Mouse (Mus musculus): ENCODE results near the gene Cysrt1.
A peak's percentile ranks its signal among the peaks of the same experiment; 100 is the strongest.
"Not testable (repeated sequence)": the region's sequence is repeated elsewhere in the genome, so short reads cannot be mapped to it uniquely, and the experiment has no call there.

The Cysrt1 gene

DNA sequence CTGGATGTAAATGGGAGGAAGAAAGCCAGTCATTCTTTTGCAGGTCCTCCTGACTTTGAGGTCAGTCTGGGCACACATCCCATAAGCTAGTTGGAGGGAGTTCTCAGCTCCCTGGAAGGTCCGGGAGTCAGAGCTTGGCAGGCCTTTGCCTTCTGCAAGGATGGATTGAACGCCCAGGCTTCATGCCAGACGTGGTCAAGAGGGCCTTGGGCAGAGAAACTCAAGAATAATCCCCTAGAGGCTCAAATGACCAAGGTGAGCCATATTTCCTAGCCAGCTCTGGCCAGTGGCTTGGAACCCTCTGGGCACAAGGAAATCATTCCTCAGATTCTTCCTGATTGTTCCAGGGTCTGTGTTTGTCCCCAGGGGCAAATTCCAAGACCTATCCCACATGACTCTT, 22.6 kb upstream of the Cysrt1 start:
- no peak for DNase-seq (ENCODE audit: low spot score in 2 of 2)

DNA sequence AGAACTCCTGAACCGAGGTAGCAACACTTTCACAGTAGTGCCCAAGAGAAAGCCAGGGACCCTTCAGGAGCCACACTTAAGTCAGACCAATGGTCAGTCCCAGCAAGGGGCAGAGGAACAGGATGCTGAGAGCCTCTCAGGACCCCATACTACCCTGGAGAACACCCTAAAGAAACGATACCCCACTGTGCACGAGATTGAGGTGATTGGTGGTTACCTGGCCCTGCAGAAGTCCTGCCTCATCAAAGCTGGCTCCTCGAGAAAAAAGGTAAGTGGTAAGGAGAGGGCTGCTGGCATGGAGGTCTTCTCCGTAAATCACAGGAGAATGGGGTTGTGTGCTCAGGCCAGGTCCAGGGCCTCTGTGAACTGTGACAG, 22.0 kb upstream of the Cysrt1 start:
- no peak for DNase-seq (ENCODE audit: low spot score in 2 of 2)

DNA sequence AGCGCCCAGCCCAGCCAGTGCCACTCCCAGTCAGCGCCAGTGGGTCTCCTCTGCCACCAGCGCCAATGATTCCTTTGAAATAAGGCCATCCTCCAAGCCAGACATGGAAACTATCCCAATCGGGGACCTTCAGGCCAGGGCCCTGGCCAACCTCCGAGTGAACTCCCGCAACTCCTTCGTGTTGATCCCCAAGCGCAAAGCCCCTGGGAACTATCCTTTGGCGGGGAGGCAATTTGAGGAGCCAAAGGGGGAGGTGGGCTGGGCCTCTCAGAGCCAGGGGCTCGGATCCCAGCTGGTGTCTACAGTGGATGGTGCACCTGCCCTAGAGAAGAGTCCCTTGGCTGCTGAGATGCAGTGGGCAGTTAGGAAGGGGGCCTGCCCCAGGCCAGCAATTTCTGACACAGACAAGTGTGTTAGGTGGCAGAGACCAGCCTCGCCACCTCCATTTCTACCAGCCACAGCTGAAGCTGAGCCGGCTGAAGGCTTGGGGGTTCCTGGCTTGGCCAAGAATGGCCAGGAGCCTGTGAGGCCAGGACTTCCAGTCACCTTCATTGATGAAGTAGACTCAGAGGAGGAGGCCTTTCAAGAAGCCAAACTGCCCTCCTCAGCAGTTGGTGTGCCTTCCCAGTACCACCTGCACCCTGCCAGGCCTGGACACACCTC, 21.5 kb upstream of the Cysrt1 start:
- no peak for DNase-seq (ENCODE audit: low spot score in 2 of 2)

DNA sequence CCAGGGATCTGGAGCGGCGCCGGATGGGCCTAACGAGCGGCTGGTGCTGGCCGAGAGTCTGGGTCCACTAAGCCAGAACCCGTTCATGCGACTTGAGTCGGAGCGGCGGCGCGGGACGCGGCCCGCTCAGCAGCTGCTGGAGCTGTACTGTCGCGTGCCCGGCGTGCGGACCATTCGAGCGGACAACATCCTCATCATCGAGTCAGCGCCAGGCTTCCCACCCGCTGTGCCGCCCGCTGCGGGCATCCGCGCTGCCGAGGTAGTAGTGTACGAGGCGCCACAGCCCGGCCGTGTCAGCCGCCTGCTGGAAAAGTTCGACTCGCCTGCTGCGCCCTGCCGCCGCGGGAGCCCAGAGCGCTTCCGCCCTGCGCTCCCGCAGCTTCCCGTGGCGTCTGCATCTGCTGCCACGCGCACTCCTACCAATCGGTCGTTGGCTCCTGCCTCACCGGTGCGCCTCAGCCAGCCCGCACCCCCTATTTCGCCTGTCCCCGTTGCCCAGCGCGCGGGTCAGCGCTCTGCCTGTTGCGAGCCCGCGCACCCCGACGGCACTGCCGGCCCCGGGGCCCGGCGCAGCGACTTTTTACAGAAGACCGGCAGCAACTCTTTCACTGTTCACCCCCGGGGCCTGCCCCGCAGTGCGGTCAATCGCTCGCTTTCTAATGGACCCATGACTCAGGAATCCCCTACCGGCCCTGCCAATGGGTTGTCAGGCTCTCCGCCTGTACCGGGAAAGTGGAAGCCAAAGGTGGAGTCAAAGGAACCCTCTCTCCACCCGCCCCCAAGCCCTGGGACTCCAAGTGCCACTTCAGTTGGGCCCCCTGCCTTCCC, 20.8 kb upstream of the Cysrt1 start:
- DNase-seq (ENCODE audit: low spot score in 2 of 2) = no peak

DNA sequence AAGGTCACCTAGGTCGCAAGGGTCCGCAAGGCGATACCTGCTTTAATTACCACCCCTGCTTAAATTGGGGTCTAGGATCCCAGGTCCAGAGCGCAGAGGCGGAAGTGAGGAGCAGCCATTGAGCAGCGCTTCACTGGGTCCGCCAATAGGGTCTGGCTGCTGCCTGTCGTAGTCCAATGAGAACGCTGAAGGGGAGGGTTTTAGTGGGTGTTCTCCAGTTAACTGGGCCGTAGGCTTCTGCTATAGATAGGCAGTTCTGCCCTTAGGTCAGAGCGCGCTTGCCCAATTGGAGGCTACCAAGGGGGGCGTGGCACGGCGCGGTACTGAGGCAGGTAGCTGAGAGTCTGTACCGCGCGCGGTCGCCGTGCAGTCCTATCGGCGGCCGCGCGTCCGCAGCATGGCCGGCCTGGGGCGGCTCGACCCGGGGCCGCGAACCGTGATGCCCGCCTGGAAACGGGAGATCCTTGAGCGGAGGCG, 20.1 kb upstream of the Cysrt1 start, which contains the start of gene Tprn:
Gene Tprn (plus strand): TSS at position 328 of the 477 bp plus-strand sequence.
- DNase-seq (ENCODE audit: low spot score in 2 of 2) = peak; percentile 97

GRCm38 (mm10) chr2:25261870-25262269, 19.6 kb upstream of the Cysrt1 start:
- peak in 1 of 2 experiments; percentile 59 for DNase-seq (ENCODE audit: low spot score in 2 of 2)

- DNase-seq (ENCODE audit: low spot score in 2 of 2) = no peak
Observed at GRCm38 (mm10) chr2:25258887-25259286, 16.6 kb upstream of the Cysrt1 start.

GRCm38 (mm10) chr2:25257250-25257649, 15.0 kb upstream of the Cysrt1 start:
- not testable (repeated sequence) for DNase-seq (ENCODE audit: low spot score in 2 of 2)

DNA sequence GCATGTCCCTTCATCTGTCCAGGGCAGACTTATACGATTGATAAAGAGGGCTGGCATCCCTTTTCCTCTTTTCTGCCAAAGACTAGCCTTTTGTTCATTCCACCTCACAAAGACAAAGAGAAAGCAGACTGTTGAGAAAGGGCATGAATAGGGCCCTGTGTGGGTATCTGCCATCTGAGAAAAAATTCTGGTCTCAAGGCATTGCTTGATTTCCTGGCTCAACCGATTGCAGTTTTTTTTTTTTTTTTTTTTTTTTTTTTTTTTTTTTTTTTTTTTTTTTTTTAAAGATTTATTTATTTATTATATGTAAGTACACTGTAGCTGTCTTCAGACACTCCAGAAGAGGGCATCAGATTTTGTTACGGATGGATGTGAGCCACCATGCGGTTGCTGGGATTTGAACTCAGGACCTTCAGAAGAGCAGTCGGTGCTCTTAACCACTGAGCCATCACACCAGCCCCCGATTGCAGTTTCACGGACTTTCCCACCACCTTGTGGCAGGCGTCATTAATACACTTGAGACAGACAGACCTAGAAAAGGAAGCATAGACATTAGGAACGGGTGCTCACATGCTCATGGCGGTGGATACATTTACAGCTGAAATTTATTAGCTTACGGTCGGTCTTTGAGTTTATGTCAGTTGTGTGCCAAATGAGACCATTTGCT, 14.3 kb upstream of the Cysrt1 start:
- DNase-seq (ENCODE audit: low spot score in 2 of 2) = not testable (repeated sequence)

- peak in 1 of 2 experiments; percentile 81 for DNase-seq (ENCODE audit: low spot score in 2 of 2)
Observed at GRCm38 (mm10) chr2:25255284-25255779, 13.1 kb upstream of the Cysrt1 start, which contains the start of gene Tmem203. Gene Tmem203 (plus strand): TSS chr2:25255439.

DNA sequence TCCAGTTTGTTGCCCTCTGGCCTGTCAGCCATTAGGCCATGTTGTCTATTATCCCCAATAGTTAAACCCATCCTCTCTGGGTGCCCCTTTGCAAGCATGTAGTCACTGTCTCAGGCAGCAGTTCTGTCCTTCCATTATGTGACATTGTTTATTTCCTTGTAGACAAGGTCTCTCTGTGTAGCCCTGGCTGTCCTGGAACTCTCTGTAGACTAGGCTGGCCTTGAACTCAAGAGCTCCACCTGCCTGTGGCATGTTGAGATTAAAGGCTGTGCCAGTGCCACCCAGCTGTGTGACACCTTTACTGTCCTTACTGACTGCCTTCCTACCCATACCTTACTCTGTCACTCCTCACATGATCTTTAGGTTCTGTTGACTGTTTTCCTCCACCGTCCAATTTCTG, 10.1 kb upstream of the Cysrt1 start:
- no peak for DNase-seq (ENCODE audit: low spot score in 2 of 2)

GRCm38 (mm10) chr2:25246183-25247072, 4.2 kb upstream of the Cysrt1 start, which contains the start of gene AL732309.1:
Gene AL732309.1 (minus strand): TSS chr2:25246863.
- no peak for DNase-seq (ENCODE audit: low spot score in 2 of 2)

- DNase-seq (ENCODE audit: low spot score in 2 of 2) = no peak
Observed at GRCm38 (mm10) chr2:25244144-25244543, 1.9 kb upstream of the Cysrt1 start.

DNA sequence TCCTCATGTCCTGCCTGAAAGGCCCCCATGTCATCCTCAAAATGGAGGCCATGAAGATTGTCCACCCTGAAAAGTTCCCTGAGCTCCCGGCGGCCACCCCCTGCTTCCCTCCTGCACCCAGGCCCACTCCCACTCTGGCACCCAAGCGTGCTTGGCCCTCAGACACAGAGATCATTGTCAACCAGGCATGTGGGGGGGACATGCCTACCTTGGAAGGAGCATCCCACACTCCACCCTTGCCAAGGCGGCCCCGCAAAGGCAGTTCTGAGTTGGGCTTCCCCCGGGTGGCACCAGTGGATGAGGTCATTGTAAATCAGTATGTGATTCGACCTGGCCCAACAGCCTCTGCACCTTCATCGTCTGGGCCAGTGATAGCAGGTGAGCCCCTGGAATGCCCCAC, 1.1 kb upstream of the Cysrt1 start:
- no peak for DNase-seq (ENCODE audit: low spot score in 2 of 2)

DNA sequence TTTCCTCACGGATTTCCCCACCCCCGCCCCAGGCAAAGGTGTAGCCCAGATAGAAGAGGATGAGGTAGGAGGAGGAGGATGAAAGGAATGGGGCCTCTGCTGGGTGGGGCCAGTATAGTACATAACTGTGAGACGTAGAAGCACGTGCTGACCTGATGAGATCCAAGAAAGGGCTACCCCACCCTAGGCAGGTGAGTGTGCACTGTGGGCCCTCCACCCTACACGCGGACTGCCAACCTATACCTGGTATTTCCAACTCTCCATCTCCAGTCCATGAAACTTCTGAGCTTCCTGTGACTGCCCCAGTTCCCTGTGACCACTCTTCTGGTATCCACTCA, 845 bp downstream of the Cysrt1 start:
- DNase-seq (ENCODE audit: low spot score in 2 of 2) = no peak

DNA sequence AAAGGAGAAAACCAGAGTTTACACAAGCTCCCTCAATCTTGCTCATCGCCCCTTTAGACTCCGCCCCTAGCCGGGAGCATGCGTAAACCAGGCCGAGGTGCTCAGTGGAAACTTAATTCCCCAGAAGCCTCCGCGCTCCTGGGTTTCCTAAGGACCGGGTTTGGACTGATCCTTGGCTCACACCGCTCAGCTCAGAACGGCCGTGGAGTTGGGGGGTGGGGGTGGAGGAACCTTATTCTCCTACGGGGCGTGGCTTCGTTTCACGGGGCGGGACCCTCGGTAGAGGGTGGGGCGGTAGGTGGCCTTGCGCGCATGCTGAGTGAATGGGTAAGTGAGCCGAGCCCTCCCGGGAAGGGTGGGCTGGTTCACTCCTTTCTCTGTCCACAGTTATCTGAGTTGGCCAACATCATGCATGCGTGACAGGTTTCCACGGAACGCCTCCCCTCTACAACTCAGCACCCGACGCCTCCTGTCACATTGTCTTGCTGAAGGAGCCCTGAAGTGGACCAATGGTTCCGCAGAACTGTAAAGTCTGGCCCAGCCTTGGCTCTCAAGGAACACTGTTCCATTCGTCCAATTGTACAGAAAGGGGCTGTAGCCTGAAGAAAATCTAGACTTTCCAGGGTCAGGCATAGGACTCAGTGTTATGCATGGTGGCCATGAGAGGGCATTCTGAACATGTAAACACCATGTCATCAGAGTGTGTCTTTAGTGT, 1.4 kb downstream of the Cysrt1 start:
- DNase-seq (ENCODE audit: low spot score in 2 of 2) = peak in 1 of 2 experiments; percentile 77

DNA sequence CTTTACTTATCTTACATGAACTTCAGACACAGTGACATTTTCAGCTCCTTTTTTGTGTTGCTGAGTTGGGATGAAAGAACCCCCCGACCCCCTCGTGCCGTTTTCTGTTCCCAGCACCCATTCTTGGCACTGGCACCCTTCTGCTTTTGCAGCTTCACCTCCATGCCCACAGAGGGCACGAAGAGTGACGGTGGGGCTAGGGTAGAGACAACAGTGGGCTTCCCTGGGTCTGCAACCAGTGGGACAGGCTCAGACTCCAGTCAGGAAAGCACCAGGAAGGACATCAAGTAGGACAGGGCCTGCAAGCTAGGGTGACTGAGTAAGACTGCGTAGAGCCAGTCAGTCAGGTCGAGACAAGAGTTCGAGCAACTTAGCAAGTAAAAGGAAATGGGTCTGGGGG, 1.9 kb downstream of the Cysrt1 start:
- no peak for DNase-seq (ENCODE audit: low spot score in 2 of 2)

GRCm38 (mm10) chr2:25239766-25240165, 2.5 kb downstream of the Cysrt1 start:
- DNase-seq (ENCODE audit: low spot score in 2 of 2) = no peak

DNA sequence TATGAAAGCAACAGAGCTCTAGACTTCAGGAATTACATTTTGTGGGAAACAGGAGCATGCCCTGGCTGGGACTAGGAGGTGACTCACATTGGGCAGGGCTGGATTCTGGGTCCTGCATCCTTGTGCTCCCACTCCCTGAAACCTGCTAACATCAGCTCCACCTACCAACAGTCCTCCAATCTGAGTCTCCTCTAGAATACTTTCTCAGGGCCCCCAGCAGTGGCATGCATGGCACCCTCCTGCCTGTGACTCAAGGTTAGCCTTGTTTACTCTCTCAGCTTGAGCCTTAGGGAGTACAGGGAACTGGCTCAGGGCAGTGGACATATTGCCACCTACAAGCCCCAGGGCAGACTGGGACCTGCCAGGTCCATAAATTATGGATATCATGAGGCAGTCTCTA, 4.1 kb downstream of the Cysrt1 start:
- DNase-seq (ENCODE audit: low spot score in 2 of 2) = no peak

DNA sequence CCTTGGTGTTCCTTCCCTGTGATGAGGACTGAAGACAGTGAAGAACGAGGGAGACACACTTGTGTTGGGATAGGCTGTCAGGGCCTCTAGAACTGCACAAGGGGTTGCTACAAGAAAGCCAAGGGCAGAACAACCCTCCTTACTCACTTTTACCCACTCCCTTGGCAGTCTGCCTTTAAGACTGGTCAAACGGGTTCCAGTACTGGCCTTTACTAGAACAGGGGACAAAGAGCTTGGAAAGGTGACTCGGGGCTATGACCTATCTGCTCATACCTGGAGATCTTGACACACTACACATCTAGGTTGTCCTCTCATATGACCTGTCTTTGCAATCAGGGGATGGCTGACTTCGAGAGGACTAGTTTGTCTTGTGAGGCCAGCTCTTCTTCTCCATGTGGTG, 4.7 kb downstream of the Cysrt1 start:
- no peak for DNase-seq (ENCODE audit: low spot score in 2 of 2)

GRCm38 (mm10) chr2:25236614-25237013, 5.6 kb downstream of the Cysrt1 start, which contains the start of gene Rnf224:
Gene Rnf224 (minus strand): TSS chr2:25236787.
- no peak for DNase-seq (ENCODE audit: low spot score in 2 of 2)
